Mouse (Mus musculus): ENCODE measurements around the gene Lama5.

The Lama5 gene

DNA sequence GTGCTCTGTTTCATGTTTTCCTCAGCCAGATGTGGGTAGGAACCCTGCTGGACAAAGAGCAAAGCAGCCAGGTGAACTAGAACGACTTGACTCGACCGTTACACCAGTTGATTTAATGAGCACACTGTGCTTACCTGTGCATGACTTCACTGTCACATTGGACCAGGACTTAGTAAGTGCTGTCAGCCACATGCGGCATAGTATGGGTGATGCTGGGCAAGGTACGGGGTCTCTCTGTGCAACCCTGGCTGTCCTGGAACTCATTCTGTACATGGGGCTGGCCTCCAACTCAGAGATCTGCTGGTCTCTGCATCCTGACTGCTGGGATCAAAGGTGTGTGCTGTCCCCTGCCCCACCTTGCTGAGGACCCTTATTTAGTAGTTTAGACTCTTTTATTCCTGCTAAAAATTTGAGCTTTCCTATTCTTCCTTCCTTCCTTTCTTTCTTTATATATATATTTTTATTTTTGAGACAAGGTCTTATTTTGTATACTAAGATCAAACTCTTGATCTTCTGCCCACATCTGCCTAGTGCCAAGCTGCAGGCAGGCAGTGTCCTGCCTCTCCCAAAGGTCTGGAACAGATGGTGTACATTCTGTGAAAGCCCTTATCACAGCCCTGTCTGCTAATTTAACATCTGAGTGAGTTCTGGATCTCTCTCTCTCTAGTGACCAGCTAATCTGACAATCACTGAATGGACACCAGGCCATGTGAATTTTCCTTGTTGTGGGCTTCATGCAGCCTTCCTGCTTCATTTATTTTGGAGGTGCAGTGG lies 29.0 kb upstream of the Lama5 start:
- DNase-seq: no peak

DNA sequence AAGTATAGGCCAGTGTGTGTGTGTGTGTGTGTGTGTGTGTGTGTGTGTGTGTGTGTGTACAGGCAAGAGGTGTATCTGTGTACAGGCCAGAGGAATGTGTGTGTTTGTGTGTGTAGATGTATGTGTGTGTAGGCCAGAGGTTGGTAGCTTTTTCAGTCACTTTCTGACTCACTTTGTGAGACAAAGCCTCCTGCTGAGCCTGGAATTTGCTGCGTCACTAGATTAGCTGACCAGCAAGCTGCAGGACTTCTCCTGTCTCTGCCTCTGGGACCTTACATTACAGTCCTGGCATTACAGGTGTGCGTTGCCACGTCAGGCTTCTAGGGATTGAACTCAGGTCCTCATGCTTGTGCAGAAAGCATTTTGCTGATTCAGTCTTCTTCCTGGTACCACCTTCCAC lies 26.2 kb upstream of the Lama5 start:
- no peak for DNase-seq

GRCm38 (mm10) chr2:180250930-180251611 lies 25.4 kb upstream of the Lama5 start:
- DNase-seq: no peak

DNA sequence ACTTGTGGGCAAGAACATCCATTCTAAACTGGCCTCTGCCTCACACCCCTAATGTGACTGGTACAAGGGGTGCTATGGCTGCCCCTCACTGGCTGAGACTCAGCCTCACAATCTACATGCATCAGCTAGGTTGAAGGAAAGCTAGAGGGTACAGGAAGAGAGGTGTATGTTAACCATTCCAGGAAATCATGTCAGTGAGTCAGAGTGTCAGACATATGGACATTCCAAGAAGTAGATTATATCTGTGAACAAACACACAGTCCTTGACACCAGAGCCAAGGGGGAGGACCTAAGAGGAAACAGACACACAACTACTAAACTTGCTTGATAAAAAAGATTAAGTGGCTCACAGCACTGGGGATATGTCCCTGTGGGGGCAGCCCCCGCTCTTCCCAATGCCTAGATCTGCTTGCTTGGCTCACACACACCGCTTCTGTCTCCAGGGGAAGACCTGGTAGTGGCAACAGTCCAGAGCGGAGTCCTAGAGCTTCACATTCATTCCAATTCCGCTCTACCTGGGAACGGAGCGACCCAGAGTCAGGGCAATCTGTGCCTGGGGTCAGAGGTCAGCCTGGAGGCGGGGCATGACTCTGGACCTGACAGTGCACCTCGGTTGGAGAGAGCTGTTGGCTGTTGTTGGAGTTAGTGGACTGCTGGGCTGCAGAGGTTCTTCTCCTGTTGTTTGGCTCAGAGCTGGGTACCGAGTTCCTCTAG lies 23.4 kb upstream of the Lama5 start:
- DNase-seq: no peak

- DNase-seq: no peak
Observed at GRCm38 (mm10) chr2:180247916-180248315, 22.3 kb upstream of the Lama5 start.

DNA sequence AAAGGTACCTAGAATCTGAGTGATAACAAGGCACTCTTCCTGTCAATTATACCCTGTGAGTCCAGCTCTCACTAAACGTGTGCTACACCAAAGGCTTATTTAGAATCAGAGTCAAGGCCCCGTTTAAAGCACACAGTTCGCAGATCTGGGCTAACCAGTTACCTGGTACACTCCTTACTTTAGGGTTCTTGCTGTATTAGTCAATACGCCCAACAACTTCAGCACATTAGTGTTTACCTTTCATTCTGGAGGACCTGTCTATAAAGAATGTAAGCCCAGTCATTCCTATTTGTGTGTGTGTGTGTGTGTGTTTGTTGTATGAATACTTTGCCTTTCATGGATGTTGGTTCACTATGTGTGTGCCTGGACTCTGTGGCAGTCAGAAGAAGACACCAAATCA lies 17.4 kb upstream of the Lama5 start:
- no peak for DNase-seq

GRCm38 (mm10) chr2:180238591-180238990 lies 12.9 kb upstream of the Lama5 start:
- DNase-seq: no peak

GRCm38 (mm10) chr2:180237601-180238345 lies 12.1 kb upstream of the Lama5 start:
- DNase-seq: no peak

DNA sequence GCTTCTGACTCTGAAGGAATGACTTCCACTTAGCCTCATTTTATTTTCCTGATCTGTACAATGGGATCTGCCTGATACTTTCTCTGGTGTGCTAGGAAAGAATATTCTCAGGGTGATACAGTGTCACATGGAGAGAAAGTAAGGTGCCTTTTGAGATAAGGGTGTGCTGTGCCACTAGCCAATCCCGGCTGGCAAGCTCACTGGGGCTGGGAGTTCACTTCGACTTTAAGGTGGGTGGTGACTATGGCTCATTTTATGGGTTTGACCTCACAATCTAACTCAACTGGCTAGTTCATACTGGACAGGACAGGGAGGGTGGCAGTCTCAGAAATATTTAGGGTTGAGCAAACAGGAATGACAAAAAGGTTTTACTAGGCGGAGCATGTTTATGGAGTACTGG lies 11.3 kb upstream of the Lama5 start:
- DNase-seq: no peak

DNA sequence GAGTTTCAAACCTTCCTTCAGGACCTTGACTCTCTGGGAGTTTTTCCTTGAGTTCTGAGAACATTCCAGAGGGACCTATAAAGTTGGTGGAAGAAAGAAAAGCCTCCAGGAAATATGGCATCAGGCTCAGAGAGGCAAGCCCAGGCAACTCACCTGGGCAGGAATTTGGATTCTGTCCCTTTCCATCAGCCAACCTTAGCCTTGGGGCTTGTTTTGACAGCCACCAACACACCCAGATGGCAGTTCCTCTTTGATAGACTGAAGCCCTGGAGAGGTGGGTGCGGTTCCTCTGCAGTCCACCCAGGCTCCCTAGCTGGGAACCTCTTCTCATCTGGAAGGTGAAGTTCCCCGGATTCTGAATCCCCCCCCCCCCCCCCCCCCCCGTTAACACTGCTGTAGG lies 10.8 kb upstream of the Lama5 start:
- DNase-seq: no peak

GRCm38 (mm10) chr2:180235788-180236187 lies 10.1 kb upstream of the Lama5 start:
- DNase-seq: no peak

- DNase-seq: no peak
Observed at GRCm38 (mm10) chr2:180234980-180235379, 9.3 kb upstream of the Lama5 start.

GRCm38 (mm10) chr2:180234353-180234752 lies 8.7 kb upstream of the Lama5 start:
- DNase-seq: no peak

GRCm38 (mm10) chr2:180233101-180233904 lies 7.6 kb upstream of the Lama5 start:
- DNase-seq: no peak

DNA sequence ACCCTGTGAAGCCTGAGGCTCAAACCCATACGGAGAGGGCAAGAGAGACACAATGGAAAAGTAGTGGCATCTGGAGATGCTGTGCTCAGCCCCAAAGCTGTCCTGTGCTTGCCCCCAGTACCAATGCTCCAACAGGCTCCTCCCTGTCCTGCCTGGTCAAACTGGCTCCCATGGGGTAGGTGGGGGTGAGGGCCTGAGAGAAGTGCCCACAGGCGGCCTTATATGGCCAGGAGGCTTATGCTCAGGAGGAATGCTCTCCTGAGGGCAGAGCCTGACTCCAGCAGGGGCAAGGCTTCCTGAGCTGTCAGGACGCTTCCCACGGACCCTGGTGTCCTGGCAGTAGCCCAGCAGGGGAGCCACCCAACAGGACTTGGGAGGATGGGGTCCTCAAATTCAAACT lies 4.8 kb upstream of the Lama5 start:
- no peak for DNase-seq

- no peak for DNase-seq
Observed at GRCm38 (mm10) chr2:180229129-180229528, 3.5 kb upstream of the Lama5 start.

DNA sequence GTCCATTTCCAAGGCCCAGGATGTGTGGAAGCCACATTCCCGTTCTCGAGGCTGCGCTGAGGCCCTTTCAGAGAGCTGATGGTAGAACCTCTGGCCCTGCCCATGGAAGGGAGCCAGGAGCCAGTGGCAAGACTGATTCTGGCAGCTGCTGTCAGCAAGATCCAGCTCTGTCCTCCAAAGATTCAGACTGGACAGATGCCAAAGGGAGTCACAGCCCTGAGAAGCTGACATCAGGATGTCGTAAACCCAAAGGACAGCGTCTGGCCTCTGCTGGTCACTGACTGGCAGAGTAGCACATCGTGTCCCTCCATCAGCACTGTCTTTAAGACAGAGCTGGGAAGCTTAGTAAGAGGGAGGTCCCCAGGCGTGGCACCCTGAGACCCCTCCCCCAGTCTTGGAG lies 2.9 kb upstream of the Lama5 start:
- no peak for DNase-seq

DNA sequence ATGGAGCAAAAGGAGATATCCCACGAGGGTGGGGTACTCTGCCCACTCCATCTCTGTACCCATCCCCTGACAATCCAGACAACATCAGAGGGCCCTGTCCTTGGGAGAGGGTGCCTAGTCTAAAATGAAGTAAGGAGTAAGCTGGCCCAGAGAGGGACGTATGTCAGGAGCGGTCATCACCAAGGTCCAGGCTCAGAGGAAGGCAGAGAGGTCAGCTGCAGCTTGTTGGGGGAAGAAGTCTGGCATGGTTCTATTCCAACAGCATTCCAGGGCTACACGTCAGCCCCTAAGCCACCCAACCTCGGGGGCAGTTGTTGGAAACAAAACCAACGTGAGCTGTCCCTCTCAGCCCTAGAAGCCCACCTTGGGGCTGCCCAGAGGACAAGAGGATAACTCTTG lies 2.4 kb upstream of the Lama5 start:
- no peak for DNase-seq

DNA sequence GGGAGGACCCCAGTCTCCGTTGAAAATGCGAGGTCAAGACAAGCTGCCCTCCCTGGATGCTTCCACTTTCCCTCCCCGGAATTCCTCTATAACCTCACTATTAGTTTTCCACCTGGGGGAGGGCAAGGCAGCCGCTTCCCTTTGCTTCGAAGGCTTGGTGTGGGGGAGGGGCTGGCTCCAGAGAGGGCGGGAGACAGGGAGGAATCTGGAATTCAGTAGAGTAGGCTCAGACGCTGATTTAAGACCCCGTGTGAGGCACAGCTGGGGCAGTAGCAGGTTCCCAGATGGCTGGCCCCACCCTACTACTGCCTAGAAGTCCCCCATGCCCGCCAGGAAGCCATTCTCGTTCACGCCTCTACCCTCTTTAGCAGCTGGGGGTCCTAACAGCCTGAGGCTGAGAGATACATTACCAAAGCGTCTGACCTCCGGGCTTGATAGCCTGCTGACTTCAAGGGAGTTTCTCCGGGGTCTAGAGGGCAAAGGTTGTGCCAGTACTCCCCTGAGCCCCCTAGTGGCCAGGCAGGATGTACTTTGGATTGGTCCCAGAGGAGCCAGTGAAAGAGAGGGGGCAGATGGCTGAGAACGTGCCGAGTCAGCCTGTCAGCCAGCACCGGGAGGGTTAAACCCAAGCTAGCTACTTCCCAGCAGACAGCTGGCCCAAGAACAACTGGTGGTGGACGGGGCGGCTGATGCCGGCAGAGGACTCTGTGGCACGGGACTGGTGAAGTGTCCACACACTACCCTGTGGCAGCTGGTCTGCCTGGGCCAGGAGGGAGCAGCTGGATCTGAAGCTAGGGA lies 1.8 kb upstream of the Lama5 start:
- no peak for DNase-seq

GRCm38 (mm10) chr2:180225044-180225761 lies 456 bp downstream of the Lama5 start:
- no peak for DNase-seq

- DNase-seq: no peak
Observed at GRCm38 (mm10) chr2:180224647-180225043, 1.0 kb downstream of the Lama5 start.

All from layer of hippocampus, adult 9-11 months (tissue).